Mouse (Mus musculus): ENCODE data around the gene Sike1.

The Sike1 gene

DNA sequence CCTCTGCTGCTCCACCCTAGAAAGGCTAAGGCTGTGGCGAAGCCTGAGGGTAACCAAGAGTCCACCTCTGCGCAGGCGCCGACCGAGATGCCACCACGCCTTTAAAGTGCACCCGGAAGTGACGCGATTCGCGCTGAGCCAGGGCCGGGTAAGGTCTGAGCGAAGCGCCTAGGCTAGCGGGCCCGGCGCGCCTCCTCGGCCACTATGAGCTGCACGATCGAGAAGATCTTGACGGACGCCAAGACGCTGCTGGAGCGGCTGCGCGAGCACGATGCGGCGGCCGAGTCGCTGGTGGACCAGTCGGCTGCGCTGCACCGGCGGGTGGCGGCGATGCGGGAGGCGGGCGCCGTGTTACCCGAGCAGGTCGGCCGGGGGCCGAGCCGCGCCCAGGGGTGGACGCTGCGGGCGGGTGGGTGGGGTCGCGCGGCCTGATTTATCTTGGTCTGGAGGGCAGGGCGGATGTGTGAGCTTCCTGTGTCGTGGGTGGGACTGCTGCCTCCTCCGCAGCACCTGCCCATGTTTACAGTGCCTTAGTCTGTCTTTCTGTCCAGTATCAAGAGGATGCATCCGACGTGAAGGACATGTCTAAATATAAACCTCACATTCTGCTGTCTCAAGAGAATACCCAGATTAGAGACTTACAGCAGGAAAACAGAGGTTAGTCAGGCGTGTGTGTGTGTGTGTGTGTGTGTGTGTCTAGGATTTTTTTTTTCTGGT is at the start of gene Sike1:
TSS of gene Sike1 (plus strand) at position 104 of the 717 bp plus-strand sequence.
- peak; percentile 84 to 91 for DNase-seq (ENCODE audit: low spot score in 2 of 2)

DNA sequence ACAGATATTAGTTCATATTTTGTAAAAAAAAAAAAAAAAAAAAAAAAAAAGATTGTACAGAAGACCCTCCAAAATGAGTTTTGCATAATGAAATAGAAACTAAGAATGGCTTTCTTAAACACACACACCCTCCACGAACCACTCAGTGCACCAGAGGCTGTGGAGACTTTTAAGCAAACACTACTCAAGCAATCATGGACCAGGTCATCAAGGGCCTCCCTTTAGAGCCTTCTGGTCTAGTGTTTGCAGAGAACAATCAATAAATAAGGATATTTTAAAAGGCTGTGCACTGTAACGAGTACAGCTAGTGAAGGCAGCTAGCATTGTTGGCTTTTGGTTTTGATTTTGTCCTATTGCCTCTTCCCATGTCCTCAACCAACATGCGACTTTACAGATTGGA is 49.2 kb upstream of the Sike1 start:
- no peak for DNase-seq (ENCODE audit: low spot score in 2 of 2)

DNA sequence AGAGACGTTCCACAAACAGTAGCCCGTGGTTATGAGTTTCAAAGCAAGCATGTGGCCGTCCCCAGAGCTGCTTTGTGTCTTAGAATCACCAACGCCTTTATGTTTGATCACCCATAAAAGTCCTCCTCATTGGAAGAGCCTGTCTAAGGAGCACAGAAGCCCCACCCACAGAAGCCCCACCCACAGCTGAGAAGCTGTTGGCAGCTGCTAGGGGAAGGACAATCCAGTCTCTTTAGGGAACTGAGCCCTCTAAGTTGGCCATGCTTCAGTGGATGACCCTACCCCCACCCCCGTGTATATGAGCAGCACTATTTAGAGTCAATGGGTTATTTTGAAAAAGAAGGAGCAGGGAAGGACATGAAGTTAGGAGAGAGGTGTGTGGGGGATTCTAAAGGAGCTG is 48.6 kb upstream of the Sike1 start:
- no peak for DNase-seq (ENCODE audit: low spot score in 2 of 2)

DNA sequence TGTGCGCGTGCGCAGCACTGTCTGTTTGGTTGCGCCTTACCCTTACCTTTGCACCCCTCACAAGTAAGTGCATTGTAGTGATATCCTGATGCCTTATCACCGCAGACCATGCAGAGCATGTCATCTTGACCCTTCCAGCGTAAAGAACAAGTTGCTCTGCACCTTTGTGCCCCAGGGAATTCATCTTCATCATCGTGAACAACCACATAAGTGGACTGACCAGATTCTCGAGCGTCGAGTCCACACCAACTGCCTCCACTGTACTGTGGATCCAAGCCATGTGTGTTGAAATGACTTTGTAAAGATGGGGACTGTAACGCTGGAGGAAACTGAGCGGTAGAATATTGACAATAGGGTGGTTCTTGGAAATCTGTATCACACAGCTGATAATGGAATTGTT is 41.0 kb upstream of the Sike1 start:
- no peak for DNase-seq (ENCODE audit: low spot score in 2 of 2)

DNA sequence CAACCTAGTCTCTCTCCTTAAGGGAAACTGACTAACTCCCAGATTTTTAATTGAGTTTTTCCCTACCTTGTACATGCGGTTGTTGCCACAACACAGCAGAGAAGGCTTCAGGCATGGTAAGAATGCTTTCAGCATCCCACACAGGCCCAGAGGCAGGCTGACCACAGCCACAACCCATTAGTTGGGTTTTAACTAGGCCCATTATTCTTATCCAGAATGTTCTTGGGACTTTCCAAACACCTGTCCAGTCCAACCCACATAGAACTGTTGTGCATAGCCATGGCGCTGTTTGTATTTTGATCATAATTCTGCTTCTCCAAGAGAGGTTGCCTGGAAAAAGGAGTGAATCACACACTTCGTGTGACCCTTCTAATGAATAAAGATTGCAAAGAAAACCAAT is 40.4 kb upstream of the Sike1 start:
- DNase-seq (ENCODE audit: low spot score in 2 of 2): no peak

DNA sequence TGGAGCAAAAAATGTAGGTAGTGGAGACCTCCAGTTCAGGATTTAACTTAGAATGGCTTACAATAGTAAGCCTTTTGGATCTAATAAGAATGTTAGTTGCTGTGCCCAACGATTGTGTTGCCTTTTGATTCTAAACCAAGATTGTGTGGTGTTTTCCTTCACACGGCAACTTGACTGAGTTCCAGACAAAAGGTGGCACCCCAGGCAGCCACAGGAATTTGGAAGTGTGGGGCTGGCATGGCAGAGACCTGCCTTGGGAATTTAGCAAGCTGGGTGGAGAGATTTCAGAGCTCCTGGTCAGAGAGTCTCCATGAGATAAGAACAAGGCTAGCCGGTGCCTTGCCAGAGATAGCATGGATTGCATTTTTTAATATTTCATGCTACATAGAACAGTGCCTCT is 39.9 kb upstream of the Sike1 start:
- no peak for DNase-seq (ENCODE audit: low spot score in 2 of 2)

DNA sequence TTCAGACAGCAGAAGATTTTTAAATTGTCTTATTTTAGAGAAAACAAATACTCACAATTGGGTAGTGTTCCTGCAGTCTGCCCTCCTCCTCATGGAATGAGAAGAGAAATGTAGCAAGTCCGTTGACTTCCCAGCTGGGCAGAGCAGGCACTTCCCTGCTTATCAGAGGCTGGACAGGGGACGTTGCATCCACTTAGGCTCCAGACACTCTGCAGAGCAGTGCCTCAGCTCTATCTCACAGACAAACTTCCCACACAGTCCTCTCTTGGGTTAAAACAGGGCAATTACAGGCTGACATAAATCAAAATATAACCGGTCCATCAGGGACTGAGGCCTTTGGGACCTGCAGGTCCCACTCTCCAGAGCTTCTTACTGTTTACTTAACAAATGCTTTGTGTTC is 31.5 kb upstream of the Sike1 start, which contains the start of gene Nr1h5:
TSS of gene Nr1h5 (minus strand) at position 101 of the 400 bp plus-strand sequence.
- no peak for DNase-seq (ENCODE audit: low spot score in 2 of 2)

DNA sequence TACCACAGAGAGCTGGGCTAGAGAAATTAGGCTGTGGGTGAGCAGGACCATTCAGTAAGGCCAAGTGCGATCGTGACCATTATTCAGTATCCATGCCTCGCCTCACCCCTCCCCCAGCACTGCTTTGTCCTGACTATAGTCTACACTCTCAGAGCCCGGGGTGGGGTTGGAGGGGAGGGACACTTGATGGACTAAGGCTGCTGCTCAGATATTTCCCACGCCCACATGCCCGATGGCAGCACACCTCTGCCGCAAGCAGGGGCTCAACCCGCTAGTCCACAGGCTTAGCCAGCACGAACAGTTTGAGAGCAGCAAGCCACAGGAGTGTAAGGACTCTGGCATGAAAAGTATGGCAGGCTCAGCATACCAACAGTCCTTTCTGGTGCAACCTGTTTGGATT is 25.4 kb upstream of the Sike1 start:
- no peak for DNase-seq (ENCODE audit: low spot score in 2 of 2)

DNA sequence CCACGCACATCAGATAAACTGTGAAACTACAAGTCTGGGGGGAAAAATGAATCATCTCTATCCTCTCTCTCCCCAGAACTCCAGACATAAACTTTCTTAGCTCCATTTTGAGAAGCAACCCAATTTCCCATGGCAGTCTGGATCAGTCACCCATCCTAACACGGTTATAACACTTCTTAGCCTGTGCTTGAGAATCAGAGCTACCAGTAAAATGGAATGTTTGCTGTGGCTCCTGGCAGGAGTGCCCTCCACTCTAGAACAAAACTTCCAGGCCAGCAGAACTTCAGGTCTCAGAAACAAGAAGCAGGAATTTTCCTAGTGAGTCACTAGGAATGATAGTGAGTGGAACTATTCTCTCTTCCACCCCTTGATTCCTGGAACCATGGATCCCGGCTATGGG is 25.0 kb upstream of the Sike1 start:
- no peak for DNase-seq (ENCODE audit: low spot score in 2 of 2)

DNA sequence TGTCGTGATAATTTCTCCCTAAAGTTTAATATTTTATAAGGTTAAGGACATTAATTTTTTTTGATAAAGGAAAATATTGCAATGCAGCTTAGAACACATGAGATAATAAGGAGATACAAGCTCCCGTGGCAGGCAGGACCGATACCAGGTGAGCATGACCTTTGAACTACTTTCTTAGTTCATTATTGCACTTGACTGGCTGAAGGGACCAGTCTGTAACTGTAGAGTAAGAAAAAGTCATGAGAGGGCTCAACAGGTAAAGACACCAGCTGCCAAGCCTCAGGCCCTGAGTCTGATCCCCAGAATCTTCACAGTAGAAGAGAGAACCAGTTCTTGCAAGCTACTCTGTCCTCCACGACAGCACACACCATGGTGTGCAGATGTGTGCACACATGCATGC is 18.6 kb upstream of the Sike1 start:
- DNase-seq (ENCODE audit: low spot score in 2 of 2): no peak

DNA sequence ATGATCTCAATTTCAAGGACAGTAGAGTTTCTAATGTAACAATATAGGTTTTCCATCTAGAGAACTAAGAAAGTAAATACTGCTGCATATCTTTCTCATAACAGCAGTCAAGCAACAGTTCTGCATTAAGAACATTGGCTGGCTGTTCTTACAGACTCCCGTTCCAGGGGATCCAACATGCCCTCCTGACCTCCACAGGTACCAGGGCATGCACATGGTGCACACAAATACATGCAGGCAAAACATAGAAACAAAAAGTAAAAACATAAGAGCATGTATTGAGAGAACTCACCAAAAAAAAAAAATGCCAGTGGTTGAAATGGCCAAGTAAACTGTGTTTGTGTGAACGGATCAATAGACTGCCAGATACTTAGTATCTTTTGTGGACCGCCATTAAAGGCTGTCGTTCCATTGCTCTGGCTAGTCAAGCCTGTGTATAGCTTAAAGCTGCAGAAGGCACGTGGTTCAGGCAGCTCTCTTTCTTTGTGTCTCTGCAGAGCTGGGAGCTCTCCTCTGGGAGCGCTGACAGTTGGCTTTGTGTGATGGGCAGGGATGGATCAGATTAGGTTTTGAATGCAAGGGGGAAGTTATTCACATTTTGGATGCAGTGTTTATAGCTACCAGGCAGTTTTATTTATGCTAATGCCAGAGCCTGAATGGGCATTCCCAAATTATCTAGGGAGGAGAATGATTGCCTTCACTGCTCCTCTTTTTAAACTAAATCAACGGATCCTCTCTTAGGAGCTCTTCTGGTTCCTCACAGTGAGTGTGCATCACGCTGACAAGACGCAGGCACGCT is 15.8 kb upstream of the Sike1 start:
- DNase-seq (ENCODE audit: low spot score in 2 of 2): no peak

DNA sequence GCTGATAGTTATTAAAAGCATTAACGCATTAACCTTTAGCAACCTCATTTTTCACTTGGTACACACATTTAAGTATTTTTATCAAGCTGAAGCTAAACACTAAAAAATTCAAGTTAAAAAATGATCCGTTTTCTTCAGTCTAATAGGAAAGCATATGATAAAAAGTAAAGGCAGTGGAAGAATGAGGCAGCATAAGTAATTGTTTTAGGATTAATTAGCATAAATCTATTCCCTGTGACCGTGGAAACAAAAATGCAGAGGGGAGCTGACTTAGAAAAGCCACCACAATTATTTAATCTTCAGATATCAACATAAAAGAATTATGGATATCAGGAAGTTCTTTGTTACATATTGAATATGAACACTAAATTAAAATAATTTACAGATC is 15.2 kb upstream of the Sike1 start:
- DNase-seq (ENCODE audit: low spot score in 2 of 2): no peak

DNA sequence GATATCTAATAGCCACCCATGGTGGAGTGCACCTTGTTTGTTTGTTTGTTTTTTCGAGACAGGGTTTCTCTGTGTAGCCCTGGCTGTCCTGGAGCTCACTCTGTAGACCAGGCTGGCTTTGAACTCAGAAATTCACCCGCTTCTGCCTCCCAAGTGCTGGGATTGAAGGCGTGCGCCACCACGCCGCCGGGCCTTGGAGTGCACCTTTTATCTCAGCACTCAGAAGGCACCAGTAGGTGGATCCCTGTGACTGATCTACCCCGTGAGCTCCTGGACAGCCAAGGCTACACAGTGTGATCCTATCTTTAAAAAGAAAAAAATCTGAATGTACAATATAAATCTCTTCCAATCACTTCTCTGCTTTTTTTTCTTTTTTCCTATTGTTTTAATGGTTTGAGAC is 4.5 kb upstream of the Sike1 start:
- no peak for DNase-seq (ENCODE audit: low spot score in 2 of 2)

DNA sequence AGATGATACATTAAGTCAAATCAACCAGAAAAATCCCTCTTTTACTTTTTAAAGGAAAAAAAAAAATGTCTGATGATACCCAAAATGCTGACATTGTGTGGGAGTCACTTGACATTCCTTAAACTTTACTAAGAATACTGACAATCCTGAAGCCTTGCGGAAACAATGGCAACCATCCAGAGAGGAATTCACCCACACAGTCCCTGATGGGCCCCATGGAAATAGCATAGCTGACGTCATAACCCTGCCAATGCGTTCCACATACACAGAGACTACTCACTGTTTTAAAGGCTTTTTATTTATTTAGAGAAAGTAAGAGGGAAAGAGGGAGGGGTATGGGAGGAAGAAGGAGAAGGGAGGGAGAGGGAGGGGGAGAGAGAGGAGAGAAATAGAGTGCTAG is 2.6 kb upstream of the Sike1 start:
- no peak for DNase-seq (ENCODE audit: low spot score in 2 of 2)

DNA sequence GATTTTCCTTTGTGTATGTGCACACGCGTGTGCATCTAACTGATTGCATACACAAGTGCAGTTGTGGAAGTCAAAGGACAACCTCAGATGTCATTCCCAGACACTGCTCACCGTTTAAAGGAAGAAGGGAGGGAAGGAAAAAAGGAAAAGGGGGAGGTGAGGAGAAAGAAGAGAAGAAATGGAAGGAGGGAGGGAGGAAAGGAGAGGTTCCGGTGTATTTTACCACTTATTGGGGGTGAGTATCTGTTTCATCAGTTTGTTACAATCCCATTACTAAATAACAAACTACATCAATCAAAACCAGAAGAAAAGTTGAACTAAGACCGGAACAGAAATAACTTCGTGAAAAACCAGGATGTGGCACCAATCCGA is 289 bp upstream of the Sike1 start:
- no peak for DNase-seq (ENCODE audit: low spot score in 2 of 2)

DNA sequence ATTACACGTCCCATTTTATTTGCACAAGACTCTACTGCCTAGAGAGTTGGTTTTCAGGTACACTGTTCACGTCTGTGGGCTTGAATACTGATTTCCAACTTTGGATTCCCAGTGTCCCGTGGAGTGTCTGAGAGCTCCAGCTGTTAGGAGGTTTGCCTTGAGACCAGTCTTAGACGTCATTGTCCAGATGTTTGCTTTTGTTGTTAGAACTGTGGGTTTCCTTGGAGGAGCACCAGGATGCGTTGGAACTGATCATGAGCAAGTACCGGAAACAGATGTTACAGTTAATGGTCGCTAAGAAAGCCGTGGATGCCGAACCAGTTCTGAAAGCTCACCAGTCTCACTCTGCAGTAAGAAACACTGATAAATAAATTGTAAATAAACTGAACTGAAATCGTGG is 1.5 kb downstream of the Sike1 start:
- no peak for DNase-seq (ENCODE audit: low spot score in 2 of 2)

DNA sequence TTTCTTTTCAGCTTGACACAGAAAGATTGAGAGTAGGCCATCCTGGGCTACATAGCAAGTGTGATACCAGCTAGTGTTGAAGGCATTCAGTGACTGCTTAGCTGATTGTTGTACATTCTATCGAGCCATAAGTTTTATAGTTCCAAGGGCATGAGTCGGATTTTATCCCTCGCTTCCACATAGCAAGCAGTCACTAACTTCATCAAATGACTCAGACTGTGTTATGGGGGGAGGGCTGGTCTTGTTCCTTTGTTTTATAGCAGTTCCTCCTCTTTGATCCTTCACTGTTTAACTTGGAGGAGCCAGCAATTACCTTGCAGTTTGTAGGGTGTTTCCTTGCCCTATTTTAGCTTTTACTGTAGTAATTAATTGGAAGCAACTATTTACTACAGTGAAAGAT is 2.1 kb downstream of the Sike1 start:
- no peak for DNase-seq (ENCODE audit: low spot score in 2 of 2)

DNA sequence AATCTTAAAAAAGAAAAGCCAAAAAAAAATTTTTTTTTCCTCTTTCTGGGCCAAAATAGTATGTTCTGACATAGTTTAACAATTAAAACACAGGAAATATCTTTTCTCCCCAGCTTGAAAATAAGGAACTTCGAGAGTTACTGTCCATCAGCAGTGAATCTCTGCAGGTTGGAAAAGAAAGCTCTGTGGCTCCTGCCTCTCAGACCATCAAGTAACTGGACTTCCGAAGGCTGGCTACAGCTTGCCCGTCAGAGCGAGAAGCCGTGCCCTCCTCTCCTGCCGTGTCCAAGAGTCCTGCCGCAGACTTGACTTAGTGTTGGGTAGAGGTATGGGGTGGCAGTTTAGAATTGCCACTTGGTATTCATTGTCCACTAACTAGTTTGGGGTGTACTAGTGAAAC is 6.1 kb downstream of the Sike1 start:
- DNase-seq (ENCODE audit: low spot score in 2 of 2): no peak

DNA sequence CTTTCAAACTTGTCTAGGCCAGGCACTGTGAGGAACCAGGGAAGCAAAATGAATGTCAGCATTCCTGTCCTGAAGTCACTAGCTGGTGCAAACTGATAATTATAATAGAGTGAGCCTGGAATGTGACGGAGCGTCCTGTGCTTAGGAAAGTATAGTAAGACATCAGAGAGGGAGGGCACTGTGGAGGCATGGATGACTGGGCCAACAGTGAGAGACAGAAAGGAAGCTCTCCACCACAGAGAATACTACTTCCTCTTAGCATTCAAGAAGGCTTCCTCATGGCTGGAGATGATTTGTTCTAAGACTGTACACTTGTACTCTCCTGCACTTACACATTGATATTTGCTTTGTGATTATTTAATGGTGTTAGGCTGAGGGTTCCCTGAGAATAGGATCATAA is 21.8 kb downstream of the Sike1 start:
- no peak for DNase-seq (ENCODE audit: low spot score in 2 of 2)

DNA sequence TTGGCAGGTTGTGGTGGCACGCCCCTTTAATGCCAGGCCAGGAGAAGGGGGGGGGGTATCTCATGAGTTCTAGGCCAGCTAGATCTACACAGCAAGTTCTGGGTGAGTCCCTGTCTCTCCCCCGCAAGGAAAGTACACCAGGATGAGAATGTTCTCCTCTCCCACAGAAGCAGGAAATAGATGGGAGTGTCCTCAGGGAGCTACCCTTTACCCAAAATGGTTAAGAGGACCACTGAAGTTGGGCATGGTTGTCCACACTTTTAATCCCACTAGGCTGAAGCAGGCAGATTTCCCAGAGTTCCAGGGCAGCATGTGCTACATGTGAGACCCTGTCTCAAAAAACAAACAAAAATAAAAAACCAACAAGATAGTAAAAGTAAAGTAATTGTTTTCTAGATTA is 24.0 kb downstream of the Sike1 start:
- no peak for DNase-seq (ENCODE audit: low spot score in 2 of 2)

DNA sequence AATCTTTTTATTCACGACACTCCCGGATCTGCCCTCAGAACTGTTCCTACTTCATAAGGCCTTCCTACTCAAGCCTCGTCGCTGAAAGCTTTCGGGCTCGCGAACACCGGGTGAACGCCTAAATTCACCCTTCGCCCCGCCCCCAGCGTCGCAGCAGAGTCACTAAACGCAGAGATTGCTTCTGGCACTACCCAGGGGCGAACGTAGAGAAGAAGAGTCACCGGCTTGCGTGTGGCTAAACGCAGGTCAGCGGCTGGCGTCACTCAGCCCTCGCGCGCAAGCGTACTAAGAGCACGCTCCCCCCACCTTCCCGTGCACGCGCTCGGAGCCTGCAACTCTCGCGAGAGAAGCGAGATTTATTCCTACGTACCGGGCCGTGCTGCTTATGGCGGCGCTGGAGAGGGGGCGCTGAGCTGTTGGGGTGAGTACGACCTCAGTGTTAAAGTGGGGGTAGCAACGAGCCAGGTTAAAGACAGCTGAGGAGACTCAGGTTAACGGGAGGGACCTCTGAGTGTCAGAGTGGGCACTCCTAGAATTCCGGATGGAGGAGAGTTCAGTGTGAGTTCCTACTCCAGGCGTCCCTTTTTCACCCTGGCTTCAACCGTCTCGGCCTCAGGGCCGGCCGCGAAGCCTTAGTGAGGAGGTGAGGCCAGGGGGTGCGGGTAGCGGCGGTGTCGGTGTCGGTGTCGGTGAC is 24.9 kb downstream of the Sike1 start, which contains the start of gene Csde1:
TSS of gene Csde1 (plus strand) at position 178 of the 694 bp plus-strand sequence.
- peak; percentile 93 to 95 for DNase-seq (ENCODE audit: low spot score in 2 of 2)

DNA sequence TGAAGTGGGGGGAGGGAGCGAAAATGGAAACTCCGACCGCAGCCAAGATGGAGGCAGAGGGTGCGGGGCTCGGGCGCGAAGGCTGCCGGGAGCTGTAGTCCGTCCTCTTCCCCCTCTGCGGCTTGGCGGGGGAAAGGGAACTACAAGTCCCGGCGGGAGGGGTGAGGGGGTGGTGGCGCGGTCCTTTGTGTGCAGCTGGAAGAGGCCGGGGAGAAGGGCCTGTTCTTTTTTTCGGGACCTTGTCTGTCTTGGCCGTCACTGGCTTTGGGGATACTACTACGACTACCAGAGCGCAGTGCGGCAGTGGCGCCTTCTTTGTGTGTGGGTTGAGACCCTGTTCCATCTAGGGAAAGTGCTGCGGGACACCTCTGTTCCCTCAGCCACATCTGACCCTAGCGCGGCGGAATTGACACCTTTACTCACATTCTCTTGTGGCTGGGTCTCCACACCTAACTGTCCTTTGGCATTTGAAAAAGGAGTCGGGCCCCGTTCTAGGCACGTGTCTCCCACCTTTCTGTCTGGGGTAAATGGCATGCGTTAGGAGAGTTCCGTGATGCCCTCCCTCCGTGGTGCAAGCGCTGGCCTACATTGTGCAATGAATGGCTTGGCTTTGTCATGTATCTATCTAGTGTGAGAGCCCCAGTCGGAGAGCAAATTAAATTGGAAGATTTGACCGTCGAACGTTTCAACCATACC is 25.6 kb downstream of the Sike1 start:
- peak; percentile 69 to 76 for DNase-seq (ENCODE audit: low spot score in 2 of 2)
